Mouse (Mus musculus) lung, postnatal 0 days (tissue): ENCODE measurements at regions not wholly inside any gene's neighbourhood (a gene's known extent, or its start where the extent isn't known, plus 50 kb on each side); places are given as distances from the start of the nearest gene placed in this dataset.

Experiments used
- CTCF ChIP-seq: IDR thresholded peaks from 2 replicates; pipeline ENCODE4 v1.5.1; 2016; ENCODE audit warnings: antibody characterized with exemption, mild to moderate bottlenecking
- EP300 ChIP-seq: IDR thresholded peaks from 2 replicates; pipeline ENCODE4 v1.6.1; 2016; ENCODE audit warnings: antibody characterized with exemption, mild to moderate bottlenecking, control low read depth

DNA sequence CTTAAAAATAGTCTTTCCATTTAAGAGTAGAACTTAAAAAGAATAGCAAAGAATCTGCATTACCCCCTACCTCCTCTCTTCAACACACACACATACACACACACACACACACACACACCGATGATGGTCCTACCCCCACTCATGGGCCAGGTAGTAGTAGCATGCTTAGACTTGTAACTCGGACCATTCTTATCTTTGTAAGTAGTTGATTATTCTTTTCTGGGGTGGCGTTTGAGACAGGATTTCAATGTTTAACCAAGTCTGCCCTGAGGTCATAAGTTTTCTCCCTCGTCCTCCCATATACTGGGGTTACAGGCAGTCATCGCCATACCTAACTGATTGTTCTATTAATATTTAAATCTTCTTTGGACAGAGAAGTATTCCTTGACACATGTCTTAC is 148.5 kb upstream of the Fat1 start:
- no peak for TF ChIP-seq CTCF
- no peak for TF ChIP-seq EP300
